Mouse (Mus musculus) lung, adult 2 months (tissue): ENCODE results near the gene P2rx1.

Experiments
- CTCF ChIP-seq: fragments of 200-500 bp; IDR thresholded peaks from 2 replicates; pipeline ENCODE4 v1.5.1; 2011; ENCODE audit warnings: mild to moderate bottlenecking, low read length, control low read depth; ENCODE audit not compliant: insufficient read depth
- POLR2A ChIP-seq: fragments of 200-500 bp; IDR thresholded peaks from 2 replicates; pipeline ENCODE4 v1.6.1; 2011; ENCODE audit warnings: low read depth, mild to moderate bottlenecking, control low read depth, low read length, borderline replicate concordance; ENCODE audit errors: extremely low read depth

DNA sequence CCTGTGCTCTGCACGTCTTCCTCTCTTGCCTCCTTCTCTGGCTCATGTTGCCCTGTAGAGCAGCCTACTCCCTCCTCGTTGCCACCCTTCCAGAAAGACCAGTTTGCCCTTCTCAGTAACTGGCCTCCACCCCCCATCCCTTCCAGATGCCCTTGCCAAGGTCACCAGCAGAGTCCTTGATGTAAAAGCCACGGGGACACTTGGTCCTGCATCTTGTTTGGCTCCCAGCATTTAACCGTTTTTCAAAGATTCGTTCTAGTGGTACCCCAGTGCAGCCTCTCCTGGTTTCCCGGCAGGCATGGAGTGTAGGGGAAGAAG is 17.2 kb downstream of the P2rx1 start:
- TF ChIP-seq CTCF, result no peak
- no peak for TF ChIP-seq POLR2A
